Mouse (Mus musculus) kidney, postnatal 25 days (tissue): ENCODE results near the gene Tnnt2.

Experiments used
- DNase-seq, 2 experiments: peaks; one replicate each; pipeline ENCODE4 v3.0.0; 2021; ENCODE audit warnings: mixed read lengths in 2 of 2

Gene Tnnt2

DNA sequence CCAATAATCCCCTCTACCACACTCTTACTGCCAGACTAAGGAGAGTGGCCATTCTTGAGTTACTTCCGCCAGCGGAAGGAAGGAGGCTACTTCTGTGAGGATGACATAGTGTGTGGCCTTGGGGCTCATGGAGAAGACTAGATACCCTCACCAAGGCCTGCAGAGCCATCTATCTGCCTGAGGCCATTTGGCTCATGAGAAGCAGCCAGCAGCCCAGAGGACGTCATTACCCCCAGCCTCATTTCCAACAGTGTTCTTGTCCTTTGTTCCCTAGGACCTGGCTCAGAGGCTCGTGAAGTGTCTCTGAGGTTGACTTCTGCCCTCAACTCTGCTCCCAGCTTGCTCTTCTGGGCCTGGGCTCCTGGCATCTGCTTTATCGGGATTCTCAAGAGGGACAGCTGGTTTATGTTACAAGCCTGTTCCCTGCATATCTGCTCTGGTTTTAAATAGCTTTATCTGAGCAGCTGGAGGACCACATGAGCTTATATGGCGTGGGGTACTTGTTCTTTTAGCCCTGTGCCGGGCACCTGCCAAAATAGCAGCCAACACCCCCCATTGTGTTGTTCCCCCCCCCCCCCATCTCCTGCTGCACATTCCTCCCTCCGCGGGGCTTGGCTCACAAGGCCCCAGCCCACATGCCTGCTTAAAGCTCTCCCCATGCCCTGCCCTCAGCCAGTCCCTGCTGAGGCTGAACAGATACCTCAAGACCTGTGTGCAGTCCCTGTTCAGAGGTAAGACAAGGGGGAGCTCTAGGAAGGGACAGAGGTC lies at the start of gene Tnnt2:
Gene Tnnt2 (plus strand): TSS at position 639 of the 768 bp plus-strand sequence.
- DNase-seq = no peak

GRCm38 (mm10) chr1:135787799-135788198 lies 48.4 kb upstream of the Tnnt2 start:
- DNase-seq = peak; percentile 79 to 85

GRCm38 (mm10) chr1:135788708-135789107 lies 47.4 kb upstream of the Tnnt2 start:
- peak; percentile 43 to 59 for DNase-seq

DNA sequence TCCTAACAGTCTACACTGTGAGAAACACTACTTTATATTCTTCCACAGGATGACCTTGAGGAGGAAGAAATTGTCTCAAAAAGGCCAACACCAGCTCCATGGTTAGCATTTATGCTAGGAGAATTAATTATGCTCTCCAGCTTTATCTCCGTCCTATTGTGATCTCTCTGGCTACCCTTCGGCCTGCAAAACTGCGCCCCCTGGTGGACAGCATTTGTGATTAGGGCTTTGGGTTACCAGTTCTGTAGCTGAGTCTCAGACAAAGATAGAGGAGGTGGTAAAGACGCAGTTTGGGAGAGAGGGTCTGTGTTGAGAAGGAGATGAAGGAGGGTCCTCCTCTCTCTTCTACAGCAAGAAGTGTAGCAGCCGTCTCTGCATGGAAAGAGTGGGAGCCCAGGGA lies 46.3 kb upstream of the Tnnt2 start:
- peak; percentile 69 to 82 for DNase-seq

- DNase-seq = no peak
These were observed 43.8 kb upstream of the Tnnt2 start for GRCm38 (mm10) chr1:135792143-135792939.

DNA sequence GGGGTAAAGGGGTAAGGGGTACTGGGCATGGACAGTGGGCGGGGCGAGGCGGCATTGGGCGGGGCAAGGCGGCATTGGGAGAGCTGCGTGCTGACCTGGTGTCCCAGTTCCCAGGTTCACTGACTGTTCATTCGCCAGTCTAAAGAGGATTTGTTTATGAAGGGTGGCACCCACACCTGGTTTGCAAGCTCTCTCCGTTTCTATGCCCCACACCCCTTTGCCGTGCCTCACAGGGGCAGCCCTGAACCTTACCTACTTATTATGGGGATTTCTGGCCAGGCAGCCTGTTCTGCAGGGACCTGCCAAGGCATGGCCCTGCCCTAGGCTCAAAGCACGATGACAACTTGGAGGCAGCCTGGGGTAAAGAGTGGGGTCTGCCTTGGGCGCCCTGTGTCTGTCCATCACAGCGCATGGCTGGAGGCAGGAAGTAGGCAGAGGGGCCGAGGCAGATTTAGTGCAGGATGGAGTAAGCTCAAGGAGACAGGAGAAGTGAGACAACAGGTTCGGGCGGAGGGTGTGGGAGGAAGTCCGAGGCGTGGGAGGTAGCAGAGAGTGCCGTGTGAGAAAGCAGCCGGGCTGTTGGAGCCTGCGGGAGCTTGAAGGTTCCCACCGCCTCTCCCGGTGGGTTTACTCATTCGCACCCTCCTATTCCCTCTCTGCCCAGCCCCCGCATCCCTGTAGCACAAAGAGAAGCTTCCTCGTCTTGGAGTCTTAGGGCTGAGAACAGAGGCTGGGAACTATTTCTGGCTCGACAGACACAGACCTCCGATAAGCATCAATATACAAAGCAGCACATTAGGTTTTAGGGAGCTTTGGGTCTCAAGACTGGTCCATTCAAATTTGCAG lies 42.6 kb upstream of the Tnnt2 start:
- DNase-seq = peak in 1 of 2 experiments; percentile 60

DNA sequence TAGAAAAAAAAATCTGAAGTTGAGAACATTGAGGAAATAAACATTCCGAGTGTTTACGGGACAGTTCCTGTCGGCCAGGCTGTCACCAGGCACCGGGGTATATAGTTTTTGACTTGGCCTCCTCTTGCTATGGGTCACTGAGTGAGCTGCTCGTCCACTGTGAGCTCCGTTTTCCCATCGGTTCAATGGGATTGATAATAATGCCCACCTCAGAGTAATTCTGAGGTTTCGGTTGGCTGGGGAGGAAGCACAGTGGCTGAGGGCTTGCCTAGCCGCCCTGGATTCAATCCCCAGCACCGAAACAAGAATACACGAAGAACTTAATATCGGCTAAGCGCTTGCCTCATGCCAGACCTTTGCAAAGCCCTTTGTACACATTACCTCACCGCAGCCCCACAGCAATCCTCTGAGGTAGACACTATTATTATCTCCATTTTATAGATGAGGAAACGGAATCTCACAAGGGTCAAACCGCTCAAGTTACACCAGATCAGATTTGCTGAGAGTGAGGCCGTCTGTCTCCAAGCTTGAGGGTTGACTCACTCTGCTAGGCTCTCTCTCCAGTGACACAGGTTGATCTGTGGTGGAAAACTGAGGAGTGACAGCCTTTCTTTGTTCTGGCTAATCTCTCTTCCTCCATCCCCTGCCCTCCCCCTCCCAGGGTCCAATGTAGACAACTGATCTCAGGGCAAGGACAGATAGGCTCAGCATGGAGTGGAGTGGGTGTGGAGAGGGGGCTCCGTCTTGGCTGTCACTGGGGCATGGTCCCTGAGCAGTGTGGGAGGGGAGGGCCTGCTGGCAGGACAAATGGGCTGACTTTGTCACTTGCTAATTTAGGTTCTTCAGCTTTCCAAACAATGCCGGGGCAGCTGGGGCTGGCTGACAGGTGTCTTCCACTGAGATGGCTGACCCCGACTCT lies 41.7 kb upstream of the Tnnt2 start:
- no peak for DNase-seq

DNA sequence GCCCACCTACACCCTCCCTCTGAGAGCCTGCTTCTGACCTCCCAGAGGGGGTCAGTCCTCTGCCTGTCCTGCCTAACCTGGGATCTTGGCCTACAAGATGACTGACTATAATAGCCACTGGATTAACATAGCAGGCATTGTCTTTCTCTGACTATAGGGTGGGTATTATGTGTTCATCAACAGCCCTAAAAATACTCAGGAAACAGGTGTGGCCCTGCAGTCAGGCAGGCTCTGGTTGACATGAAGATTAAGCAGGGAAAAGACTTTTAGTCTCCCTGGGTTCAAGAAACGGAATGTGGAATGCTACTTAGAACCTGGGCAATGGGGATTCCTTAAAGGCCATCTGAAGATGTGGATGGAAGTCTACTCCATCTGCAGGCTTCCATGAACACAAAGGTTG lies 37.7 kb upstream of the Tnnt2 start:
- DNase-seq = no peak

DNA sequence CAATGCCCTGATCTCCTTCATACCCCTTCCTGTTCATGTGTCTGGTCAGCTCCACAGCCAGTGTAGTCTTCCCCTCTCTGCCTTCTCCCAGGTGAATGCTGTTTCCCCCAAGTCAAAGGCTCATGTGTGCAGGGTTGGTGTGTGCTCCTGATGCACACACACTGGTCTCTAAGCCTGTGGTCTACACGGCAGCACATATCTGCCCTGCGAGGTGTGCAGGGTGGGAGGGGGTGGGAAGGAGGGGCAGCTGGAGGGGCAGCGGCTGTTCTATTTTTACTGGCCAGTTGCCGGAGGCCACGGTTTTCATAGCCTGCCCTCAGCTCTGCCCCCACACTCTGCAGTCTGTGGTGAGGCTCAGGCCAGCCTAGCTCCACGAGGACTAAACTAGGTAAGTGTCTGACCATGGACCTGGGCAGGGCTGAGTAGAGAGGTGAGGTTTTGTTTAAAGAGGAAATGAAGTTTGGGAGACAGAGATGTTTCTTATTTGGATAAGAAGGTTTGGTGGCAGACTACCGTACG lies 37.0 kb upstream of the Tnnt2 start:
- DNase-seq = no peak

DNA sequence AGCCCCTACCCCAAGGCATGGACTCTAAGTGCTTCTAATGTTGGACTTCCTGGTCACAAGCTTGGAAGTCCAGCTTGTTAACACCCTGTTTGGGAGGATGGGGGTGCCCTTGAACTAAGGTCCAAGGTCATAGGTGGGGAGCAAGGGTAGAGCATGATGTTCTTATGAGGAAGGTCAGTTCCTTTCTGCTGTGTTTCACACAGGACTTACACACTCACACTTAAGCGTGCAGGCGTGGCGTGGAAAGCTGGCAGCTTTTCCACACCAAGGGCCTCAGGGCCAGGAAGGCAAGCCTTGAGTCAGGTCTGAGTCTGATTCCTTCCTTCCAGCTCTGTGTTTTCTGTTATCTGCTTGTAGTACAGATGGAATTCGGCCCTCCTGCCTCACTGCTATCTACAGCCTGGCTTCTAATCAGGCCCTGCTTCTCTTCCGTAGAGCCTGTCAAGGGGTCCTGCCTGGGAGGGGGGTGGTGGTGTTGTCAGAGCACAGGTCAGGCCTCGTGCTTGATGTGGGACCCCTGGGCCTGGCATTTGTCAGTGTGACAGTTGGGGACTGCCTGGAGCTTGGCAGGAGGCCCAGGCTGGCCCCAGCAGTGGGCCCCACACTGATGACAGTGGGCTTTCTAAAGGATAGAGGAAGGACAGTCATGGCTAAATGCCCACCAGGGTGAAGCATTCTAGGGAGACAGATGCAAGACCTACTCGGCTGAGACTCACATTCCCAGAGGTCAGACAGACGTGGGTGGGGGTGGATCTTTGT lies 35.8 kb upstream of the Tnnt2 start:
- no peak for DNase-seq

DNA sequence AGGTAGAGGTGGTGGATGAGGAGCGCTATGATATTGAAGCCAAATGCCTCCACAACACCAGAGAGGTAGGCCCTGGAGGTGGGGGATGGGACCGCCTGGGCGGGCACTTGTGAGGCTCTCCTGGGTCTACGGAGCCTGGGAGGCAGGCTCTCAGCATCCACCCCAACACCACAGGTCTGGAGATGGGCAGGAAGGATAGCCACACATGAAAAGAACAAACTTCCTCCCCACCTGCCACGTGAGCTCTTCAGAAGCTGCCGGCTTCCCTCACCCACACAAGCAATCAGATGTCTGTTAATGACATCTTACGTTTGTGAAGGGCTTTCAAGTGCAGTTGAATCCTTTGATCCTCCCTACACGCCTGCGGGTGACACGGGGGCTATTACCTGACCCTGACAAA lies 28.6 kb upstream of the Tnnt2 start:
- no peak for DNase-seq

DNA sequence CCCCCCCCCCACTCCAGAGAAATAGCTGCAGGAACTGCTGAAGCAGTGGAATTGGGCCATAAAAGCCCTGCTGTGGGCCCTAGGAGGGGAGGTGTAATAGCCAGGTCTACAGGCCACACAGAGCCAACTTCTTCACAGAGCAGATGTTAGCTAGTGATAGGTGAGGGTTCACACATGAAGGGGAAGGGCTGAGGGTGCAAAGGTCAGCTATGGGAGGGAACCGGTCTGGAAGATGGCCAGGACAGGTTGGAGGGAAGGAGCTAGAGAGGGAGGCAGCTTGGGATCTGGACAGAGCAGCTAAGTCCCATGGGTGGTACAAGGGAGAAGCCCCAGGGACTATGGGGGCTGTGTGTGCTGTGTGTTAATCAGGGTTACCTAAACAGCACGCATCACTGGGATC lies 26.0 kb upstream of the Tnnt2 start:
- DNase-seq = peak; percentile 70 to 78

- DNase-seq = peak; percentile 91 to 97
These were observed 25.0 kb upstream of the Tnnt2 start for GRCm38 (mm10) chr1:135811016-135811646.

- DNase-seq = no peak
These were observed 23.9 kb upstream of the Tnnt2 start for GRCm38 (mm10) chr1:135812205-135812604.

- no peak for DNase-seq
These were observed 23.5 kb upstream of the Tnnt2 start for GRCm38 (mm10) chr1:135812618-135813017.

DNA sequence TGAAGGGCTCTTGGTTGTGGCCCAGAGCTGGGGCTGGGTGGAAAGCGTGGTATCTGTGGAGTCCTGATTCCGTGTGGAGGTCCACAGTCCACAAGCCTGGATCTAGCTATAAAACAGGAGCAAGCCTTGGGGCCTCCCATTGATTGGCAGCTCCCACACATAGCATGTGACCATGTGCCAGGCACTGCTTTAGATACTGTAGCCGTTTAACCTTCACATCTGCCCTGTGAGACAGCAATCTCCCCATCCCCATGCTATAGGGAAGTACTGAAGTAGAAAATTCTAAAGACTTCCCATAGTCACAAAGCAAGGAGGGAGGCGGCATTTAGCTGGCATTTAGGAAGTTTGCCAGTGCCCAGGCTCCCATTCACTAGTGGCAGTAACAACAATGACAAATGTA lies 23.1 kb upstream of the Tnnt2 start:
- DNase-seq = peak in 1 of 2 experiments; percentile 67

DNA sequence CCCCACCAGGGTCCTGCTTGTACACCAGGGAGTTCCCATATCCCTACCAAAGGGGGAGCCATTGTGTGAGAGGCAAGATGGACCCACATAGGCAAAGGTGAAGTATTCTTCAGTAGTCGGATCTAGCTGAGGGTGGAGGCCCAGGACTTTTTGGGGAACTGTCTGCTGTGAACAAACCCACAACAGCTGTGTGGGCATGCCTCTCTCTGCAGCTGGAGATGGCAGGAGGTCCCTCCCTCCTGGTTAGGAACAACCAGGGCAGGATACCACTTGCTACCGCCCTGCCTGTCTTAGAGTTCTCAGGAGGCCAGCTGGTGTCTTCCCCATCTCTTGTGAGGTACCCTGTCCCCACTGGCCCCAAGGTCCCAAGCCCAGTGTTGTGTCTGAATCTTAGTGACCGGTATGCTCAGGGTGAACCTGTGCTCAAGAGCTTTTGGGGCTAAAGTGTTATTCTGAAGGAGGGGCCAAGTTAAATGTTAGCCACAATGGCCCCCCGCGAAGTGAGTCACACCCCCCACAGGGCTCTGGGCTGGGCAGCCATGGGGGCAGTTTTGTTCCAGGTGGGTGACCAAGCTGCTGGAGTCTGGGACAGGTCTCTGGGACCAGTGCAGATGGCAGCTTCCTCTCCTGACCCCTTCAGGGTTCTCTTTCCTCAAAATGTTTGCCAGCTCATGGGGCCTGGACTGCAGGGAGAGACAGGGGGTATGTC lies 22.3 kb upstream of the Tnnt2 start:
- peak; percentile 82 to 92 for DNase-seq

- peak in 1 of 2 experiments; percentile 62 for DNase-seq
These were observed 21.6 kb upstream of the Tnnt2 start for GRCm38 (mm10) chr1:135814531-135814930.

DNA sequence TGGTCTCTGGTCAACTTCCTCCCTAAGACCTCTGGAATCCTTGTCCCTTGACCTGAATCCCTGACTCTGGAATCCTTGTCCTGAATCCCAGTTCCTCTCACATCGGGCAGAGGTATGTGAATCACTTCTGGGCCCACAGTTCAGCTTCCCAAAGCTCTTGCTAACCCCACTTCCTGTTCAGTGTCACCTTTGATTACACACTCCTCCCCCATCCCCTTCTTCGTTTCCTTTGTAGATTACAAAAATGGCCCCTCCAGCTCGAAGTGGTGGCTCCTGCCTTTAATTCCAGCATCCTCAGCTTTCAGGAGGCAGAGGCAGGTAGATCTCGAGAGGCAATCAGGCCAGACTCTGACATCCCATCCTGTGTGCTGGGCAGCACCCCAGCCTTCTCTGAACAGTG lies 18.6 kb upstream of the Tnnt2 start:
- DNase-seq = no peak
